ENCODE assay signal across 9 mouse cellular contexts in the genomic region with DNA sequence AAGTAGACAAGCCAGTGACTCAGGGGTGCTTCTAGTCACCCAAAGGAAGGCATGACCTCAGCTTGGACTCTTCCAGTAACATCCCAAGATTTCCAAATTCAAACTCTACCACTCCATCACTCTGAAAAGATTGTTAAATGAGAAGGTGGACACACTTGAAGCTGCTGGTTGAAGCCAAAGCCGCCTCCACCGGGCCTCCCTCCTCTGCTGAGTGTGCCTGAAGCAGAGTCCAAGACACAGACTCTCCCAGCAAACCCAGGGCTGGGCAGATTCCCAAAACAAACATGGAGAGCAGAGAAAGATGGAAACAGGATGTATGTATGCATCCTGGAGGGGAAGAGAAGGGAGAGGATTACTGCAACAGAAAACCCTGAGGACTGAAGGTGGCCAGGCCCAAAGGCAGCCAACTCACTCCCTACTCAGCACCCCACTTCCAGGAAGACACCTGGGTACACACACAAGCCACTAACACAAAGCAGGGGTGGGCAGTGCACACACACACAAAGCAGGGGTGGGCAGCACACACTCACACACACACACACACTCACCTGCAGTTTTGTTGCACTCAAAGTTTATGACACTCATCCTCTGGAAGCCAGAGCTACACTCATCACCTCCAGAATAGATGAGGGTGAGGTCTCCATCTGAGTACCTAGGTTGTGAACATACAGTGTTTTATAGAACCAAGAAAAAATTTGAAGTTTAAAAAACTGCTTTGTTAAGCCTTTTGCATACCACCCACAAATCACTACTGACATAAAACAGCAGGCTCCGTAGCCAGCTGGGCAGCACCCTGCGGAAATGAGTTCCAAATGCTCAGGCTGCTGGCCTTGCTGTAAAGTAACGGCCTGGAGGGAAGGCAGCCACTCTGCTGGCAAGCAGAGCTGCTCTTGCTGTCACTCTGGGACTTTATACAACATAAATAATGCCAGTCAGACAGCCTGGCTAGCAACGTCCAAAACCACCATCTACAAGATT. TPM values are rescaled to one million over a fixed set of nuclear protein-coding genes. Genes with fewer than 3 reads are reported as not detected.
DNase-seq lines count a peak whose midpoint lies in the region; ATAC-seq lines count a peak whose summit lies in the region.
"Had no signal": no experiment of that assay in that cellular context is flagged by ENCODE, and none has a peak within 500 bp of the region (broad histone marks: within the 10 kb centered on the region; RNA-seq: fewer than 3 reads in every experiment).

No protein-coding gene starts in this region.

- H3K9me3 ChIP-seq in forebrain, embryonic 16.5 days (ENCODE audit: control insufficient read depth, low read length): no peaks in the 10 kb centered on the region
- no peaks in the 10 kb centered on the region for H3K9me3 ChIP-seq in hindbrain, embryonic 15.5 days
- H3K9me3 ChIP-seq in limb, embryonic 13.5 days: no peaks in the 10 kb centered on the region

- no peak overlapping the region for H3K4me2 ChIP-seq in forebrain, embryonic 16.5 days (ENCODE audit: low read length)
- H3K4me2 ChIP-seq in hindbrain, embryonic 15.5 days: no peak overlapping the region
- peak overlapping the region; percentile 44 for H3K4me2 ChIP-seq in limb, embryonic 13.5 days (replicated peaks)

- peak overlapping the region; percentile 16 for H3K27ac ChIP-seq in forebrain, embryonic 16.5 days (ENCODE audit: low read length)
- peak overlapping the region; percentile 53 for H3K27ac ChIP-seq in hindbrain, embryonic 15.5 days (replicated peaks)
- H3K27ac ChIP-seq in limb, embryonic 13.5 days: peak overlapping the region; percentile 95

- peaks cover 5% of the 10 kb centered on the region for H3K36me3 ChIP-seq in forebrain, embryonic 16.5 days (ENCODE audit: control insufficient read depth, insufficient read depth)
- peaks cover 18% of the 10 kb centered on the region for H3K36me3 ChIP-seq in hindbrain, embryonic 15.5 days
- peaks cover 64% of the 10 kb centered on the region for H3K36me3 ChIP-seq in limb, embryonic 13.5 days

- WGBS in forebrain, embryonic 16.5 days: 61% methylated on average over 6 of the region's 6 CpGs
- 47% methylated on average over 6 of the region's 6 CpGs for WGBS in hindbrain, embryonic 15.5 days
- 10% methylated on average over 6 of the region's 6 CpGs for WGBS in limb, embryonic 13.5 days

- DNase-seq in cerebellum, adult 9-10 months: peak; percentile 59
- no peak for DNase-seq in cerebellum, adult 11 months
- DNase-seq in MN1 (ENCODE audit: low spot score): peak; percentile 78
- DNase-seq in right cerebral cortex, postnatal 14 days: peak; percentile 17

- H3K27me3 ChIP-seq in forebrain, embryonic 16.5 days (replicated peaks; ENCODE audit: control insufficient read depth, insufficient read depth, low read length): no peaks in the 10 kb centered on the region
- H3K27me3 ChIP-seq in hindbrain, embryonic 15.5 days: no peaks in the 10 kb centered on the region
- H3K27me3 ChIP-seq in limb, embryonic 13.5 days: no peaks in the 10 kb centered on the region

- H3K4me3 ChIP-seq in forebrain, embryonic 16.5 days (replicated peaks; ENCODE audit: low read length): no peak overlapping the region
- no peak overlapping the region for H3K4me3 ChIP-seq in hindbrain, embryonic 15.5 days
- no peak overlapping the region for H3K4me3 ChIP-seq in limb, embryonic 13.5 days

- peak; percentile 65 for ATAC-seq in forebrain, embryonic 16.5 days
- 0 out of 2 replicates have a peak, but pooled peaks have one; percentile 47 for ATAC-seq in hindbrain, embryonic 15.5 days (ENCODE audit: low FRiP score, low read depth)
- peak; percentile 72 for ATAC-seq in limb, embryonic 13.5 days (ENCODE audit: low FRiP score, low read depth)
- no peak for ATAC-seq in erythroid progenitor cell, adult 5-6 weeks (replicated peaks; ENCODE audit: low FRiP score, poor library complexity, severe bottlenecking)

- H3K9ac ChIP-seq in forebrain, embryonic 16.5 days (replicated peaks; ENCODE audit: low read depth, low read length): no peak overlapping the region
- no peak overlapping the region for H3K9ac ChIP-seq in hindbrain, embryonic 15.5 days
- H3K9ac ChIP-seq in limb, embryonic 13.5 days: no peak overlapping the region; the same call in 1 of the 2 replicates

- peaks cover 14% of the 10 kb centered on the region for H3K4me1 ChIP-seq in forebrain, embryonic 16.5 days (replicated peaks; ENCODE audit: control insufficient read depth, insufficient read depth, low read length)
- peaks cover 35% of the 10 kb centered on the region for H3K4me1 ChIP-seq in hindbrain, embryonic 15.5 days (replicated peaks)
- H3K4me1 ChIP-seq in limb, embryonic 13.5 days: peaks cover 70% of the 10 kb centered on the region

RNA-seq across cellular contexts. Expression of gene Igf2r, which starts 44.4 kb away (rescaled TPM):
- 11.9 TPM in 2 replicates for polyA plus RNA-seq in forebrain, embryonic 16.5 days (2015; fragmentation: Nextera tagmentation; extraction: Ambion mirVana)
- 9.1 and 10.2 TPM in 2 replicates for polyA plus RNA-seq in hindbrain, embryonic 15.5 days (2015; fragmentation: Nextera tagmentation; extraction: Ambion mirVana)
- 48.7 and 51.5 TPM in 2 replicates for polyA plus RNA-seq in limb, embryonic 13.5 days (2015; fragmentation: Nextera tagmentation; extraction: Ambion mirVana)
- 1.7 and 2.2 TPM in 2 replicates for total RNA-seq in erythroid progenitor cell, adult 5-6 weeks (2015; ENCODE audit: low replicate concordance)
- 5.4 and 12.9 TPM in 2 replicates for total RNA-seq in erythroid progenitor cell, adult 5-6 weeks (2017; ENCODE audit: low replicate concordance)

RNA-seq across cellular contexts. Expression of gene Slc22a1, which starts 49.4 kb away (rescaled TPM):
- polyA plus RNA-seq in forebrain, embryonic 16.5 days (2015; fragmentation: Nextera tagmentation; extraction: Ambion mirVana): not detected in 2 replicates
- polyA plus RNA-seq in hindbrain, embryonic 15.5 days (2015; fragmentation: Nextera tagmentation; extraction: Ambion mirVana): not detected in 2 replicates
- 0.25 TPM in 1 of 2 replicates, not detected in the other for polyA plus RNA-seq in limb, embryonic 13.5 days (2015; fragmentation: Nextera tagmentation; extraction: Ambion mirVana)
- not detected in 2 replicates for total RNA-seq in erythroid progenitor cell, adult 5-6 weeks (2015; ENCODE audit: low replicate concordance)
- 0.26 TPM in 1 of 2 replicates, not detected in the other for total RNA-seq in erythroid progenitor cell, adult 5-6 weeks (2017; ENCODE audit: low replicate concordance)
- total RNA-seq: neutrophil, adult 5-6 weeks had no signal

Comparison
In these comparisons a context has a peak if more than half of its experiments do, and no peak if none do; other contexts are left out.
1. H3K27ac ChIP-seq: peak in every context shown above with its lines; median percentile 95 in limb, embryonic 13.5 days; 53 in hindbrain, embryonic 15.5 days; 16 in forebrain, embryonic 16.5 days.